Mouse (Mus musculus) hindbrain, postnatal 0 days (tissue): ENCODE measurements around the gene Uncx. TPM values are rescaled to one million over a fixed set of nuclear protein-coding genes. Genes with fewer than 3 reads are reported as not detected.

ENCODE experiments used
- ATAC-seq: fragments of 200-750 bp; cut with Nextera tagmentation; 2 replicates; pipeline ENCODE4 v1.8.0; 2017; ENCODE audit warnings: mild to moderate bottlenecking, moderate TSS enrichment, moderate library complexity
- DNase-seq: peaks from one replicate; pipeline ENCODE4 v3.0.0-alpha.2; 2015; ENCODE audit warnings: low spot score
- H3K27ac ChIP-seq: fragments of 300-500 bp; sonication (generic); 2 replicates; pipeline ENCODE4 v1.5.1; 2014; ENCODE audit warnings: mild to moderate bottlenecking
- H3K27me3 ChIP-seq: fragments of 300-500 bp; sonication (generic); 2 replicates; pipeline ENCODE4 v1.6.1; 2014; ENCODE audit warnings: low read length, mixed read lengths; ENCODE audit not compliant: insufficient read depth
- H3K36me3 ChIP-seq: fragments of 300-500 bp; sonication (generic); 2 replicates; pipeline ENCODE4 v1.6.1; 2014; ENCODE audit warnings: low read length, mixed read lengths; ENCODE audit not compliant: insufficient read depth
- H3K4me1 ChIP-seq: fragments of 300-500 bp; sonication (generic); 2 replicates; pipeline ENCODE4 v1.6.1; 2014; ENCODE audit warnings: antibody characterized with exemption, low read length, mixed read lengths; ENCODE audit not compliant: insufficient read depth
- H3K4me2 ChIP-seq: fragments of 300-500 bp; sonication (generic); 2 replicates; pipeline ENCODE4 v1.6.1; 2014; ENCODE audit warnings: low read depth, mild to moderate bottlenecking, low read length, moderate library complexity, mixed read lengths
- H3K4me3 ChIP-seq: fragments of 300-500 bp; sonication (generic); 2 replicates; pipeline ENCODE4 v1.5.1; 2014; ENCODE audit warnings: low read length
- H3K9ac ChIP-seq: fragments of 300-500 bp; sonication (generic); replicated peaks from 2 replicates; pipeline ENCODE4 v1.6.1; 2014; ENCODE audit warnings: mild to moderate bottlenecking, low read length, moderate library complexity, mixed read lengths
- H3K9me3 ChIP-seq: fragments of 300-500 bp; sonication (generic); 2 replicates; pipeline ENCODE4 v1.6.1; 2016; ENCODE audit warnings: low read length, mixed read lengths
- CTCF ChIP-seq: IDR thresholded peaks from 2 replicates; pipeline ENCODE4 v1.5.1; 2016; ENCODE audit warnings: antibody characterized with exemption, control low read depth, low read depth
- WGBS: fragments of 180-500 bp; shearing (Covaris S2); extraction: QIAGEN DNeasy Blood & Tissue Kit; methylation state at CpG from one replicate; pipeline ENCODE4 v1.1.7; 2014; 5-methylcytosine and 5-hydroxymethylcytosine counted together
- polyA plus RNA-seq: library from polyadenylated mRNA; unstranded; fragments of >200 nt; fragmentation: Nextera tagmentation; extraction: Ambion mirVana; gene quantifications from 2 replicates; pipeline ENCODE4 v1.2.1, GENCODE M21; 2015
- total RNA-seq: library from RNA; depleted of rRNA; stranded (reverse); fragments of >200 nt; gene quantifications from 2 replicates; pipeline ENCODE4 v1.2.3, GENCODE M21; 2014

Gene Uncx
- total and polyA plus RNA-seq, 2 experiments from 2014 or later = 30.6 to 31.3 TPM

DNA sequence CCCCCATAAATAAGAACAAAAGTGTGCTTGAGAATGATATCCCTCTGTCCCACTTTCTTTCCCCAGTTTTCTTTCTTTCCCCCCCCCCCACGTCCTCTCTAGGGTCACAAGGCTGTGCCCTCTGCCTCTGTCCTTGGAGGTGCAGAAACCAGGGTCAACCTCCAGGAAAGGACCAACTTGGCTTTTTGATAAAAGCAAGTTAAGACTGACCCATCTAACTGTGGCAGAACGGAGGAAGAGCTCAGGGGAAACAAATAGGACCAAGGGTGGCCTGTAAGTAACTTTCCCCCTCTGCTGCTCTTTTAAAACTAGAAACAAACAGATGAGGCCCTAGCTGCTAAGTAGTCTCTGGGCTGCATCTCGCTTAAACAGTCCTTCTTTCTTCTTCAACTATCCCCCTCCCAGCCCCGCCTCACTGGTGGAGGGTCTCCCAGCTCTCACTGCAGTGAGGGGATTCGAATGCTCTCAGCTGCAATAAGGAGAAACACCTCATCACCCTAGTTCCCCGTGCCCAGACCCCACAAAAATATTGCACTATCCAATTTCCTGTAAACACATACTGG, 12.9 kb downstream of the Uncx start:
- Histone ChIP-seq H3K4me1 (peaks cover 24% of the 10 kb centered on the region), H3K9ac (no peak overlapping the region), H3K9me3 (no peaks in the 10 kb centered on the region), H3K27ac (no peak overlapping the region), H3K4me2 (no peak overlapping the region), H3K27me3 (0 out of 2 replicates have a peak, but pooled peaks cover 15% of the 10 kb centered on the region), H3K4me3 (no peak overlapping the region), H3K36me3 (no peaks in the 10 kb centered on the region)
- TF ChIP-seq CTCF = no peak
- DNase-seq (no peak), ATAC-seq (no peak)
- 20% methylated on average over 6 of the region's 6 CpGs for WGBS

- H3K4me2 ChIP-seq = no peak overlapping the region
- H3K36me3 ChIP-seq = no peaks in the 10 kb centered on the region
- DNase-seq (no peak), ATAC-seq (no peak)
- 11% methylated on average over 10 of the region's 10 CpGs for WGBS
- 0 out of 2 replicates have a peak, but pooled peaks cover 13% of the 10 kb centered on the region for H3K27me3 ChIP-seq
- no peaks in the 10 kb centered on the region for H3K9me3 ChIP-seq
- H3K9ac ChIP-seq = no peak overlapping the region
- no peak overlapping the region for H3K4me3 ChIP-seq
- no peak overlapping the region for H3K27ac ChIP-seq
- peaks cover 24% of the 10 kb centered on the region for H3K4me1 ChIP-seq
- no peak for TF ChIP-seq CTCF
Measured at GRCm38 (mm10) chr5:139557079-139557478, 13.8 kb downstream of the Uncx start.

DNA sequence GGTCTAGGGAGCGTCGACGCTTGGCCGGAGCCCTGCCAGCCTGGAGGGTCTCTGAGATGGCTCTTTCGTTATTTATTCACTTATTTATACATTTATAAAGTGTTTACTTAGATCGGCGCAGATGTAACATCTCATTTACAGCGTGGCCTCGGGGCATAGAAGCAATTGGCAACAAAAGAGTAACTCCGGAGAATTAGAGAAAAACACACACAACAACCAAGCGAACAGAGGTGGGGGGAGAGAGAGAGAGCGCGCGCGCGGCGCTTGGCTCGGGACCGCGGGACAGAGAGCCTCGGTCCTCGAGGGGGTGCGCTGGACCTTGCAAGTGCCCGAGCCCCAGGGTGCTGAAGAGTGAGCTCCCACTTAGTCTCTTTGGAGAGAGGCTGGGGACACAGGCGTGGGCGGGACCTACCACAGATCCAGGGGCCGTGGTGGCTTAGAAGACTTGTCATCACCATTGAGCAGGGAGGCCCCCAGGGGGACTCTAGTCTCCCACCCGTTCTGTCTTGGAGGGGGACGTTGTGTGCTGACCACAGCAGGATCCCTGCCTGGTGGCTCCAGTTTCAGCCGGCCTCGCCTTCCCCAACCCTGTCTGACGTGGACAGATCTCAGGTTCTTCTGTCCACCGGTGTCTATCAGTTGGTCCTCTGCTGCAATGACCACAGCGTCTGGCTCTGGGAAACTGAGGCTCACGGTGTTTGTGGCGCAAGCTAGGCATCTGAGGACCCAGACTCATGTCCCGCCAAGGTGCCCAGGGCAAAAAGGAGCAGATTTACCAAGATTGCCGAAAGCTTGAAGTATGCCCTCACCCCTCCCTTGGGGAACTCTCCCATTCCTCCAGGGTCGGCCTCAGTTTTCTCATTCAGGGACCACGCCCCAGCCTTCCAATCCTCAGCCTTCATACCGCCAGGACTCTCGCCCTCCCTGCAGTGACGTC, 14.5 kb downstream of the Uncx start:
- H3K9me3 ChIP-seq = no peaks in the 10 kb centered on the region
- DNase-seq (no peak), ATAC-seq (peak; percentile 42)
- H3K4me3 ChIP-seq = peak overlapping the region; percentile 17; the same call in 1 of the 2 replicates
- peaks cover 20% of the 10 kb centered on the region for H3K4me1 ChIP-seq
- H3K9ac ChIP-seq = peak overlapping the region; percentile 30; the same call in 1 of the 2 replicates
- H3K4me2 ChIP-seq = peak overlapping the region; percentile 41
- H3K27me3 ChIP-seq = 0 out of 2 replicates have a peak, but pooled peaks cover 5% of the 10 kb centered on the region
- 4% methylated on average over 43 of the region's 43 CpGs for WGBS
- H3K27ac ChIP-seq = peak overlapping the region; percentile 64; the same call in 1 of the 2 replicates
- no peak for TF ChIP-seq CTCF
- no peaks in the 10 kb centered on the region for H3K36me3 ChIP-seq

- Histone ChIP-seq H3K4me3 (peak overlapping the region; percentile 17; the same call in 1 of the 2 replicates), H3K4me2 (peak overlapping the region; percentile 41), H3K27ac (peak overlapping the region; percentile 64; the same call in 1 of the 2 replicates), H3K9me3 (no peaks in the 10 kb centered on the region), H3K4me1 (peaks cover 20% of the 10 kb centered on the region), H3K27me3 (peaks cover 9% of the 10 kb centered on the region; the same call in 1 of the 2 replicates), H3K9ac (peak overlapping the region; percentile 30; the same call in 1 of the 2 replicates), H3K36me3 (no peaks in the 10 kb centered on the region)
- under 1% methylated on average over 15 of the region's 16 CpGs for WGBS
- ATAC-seq = peak; percentile 76
- TF ChIP-seq CTCF = no peak
- peak; percentile 87 for DNase-seq
Measured at GRCm38 (mm10) chr5:139558468-139558804, 15.1 kb downstream of the Uncx start.

- H3K4me1 ChIP-seq = peaks cover 20% of the 10 kb centered on the region
- peak; percentile 65 for ATAC-seq
Measured at GRCm38 (mm10) chr5:139558917-139559660, 15.8 kb downstream of the Uncx start.

DNA sequence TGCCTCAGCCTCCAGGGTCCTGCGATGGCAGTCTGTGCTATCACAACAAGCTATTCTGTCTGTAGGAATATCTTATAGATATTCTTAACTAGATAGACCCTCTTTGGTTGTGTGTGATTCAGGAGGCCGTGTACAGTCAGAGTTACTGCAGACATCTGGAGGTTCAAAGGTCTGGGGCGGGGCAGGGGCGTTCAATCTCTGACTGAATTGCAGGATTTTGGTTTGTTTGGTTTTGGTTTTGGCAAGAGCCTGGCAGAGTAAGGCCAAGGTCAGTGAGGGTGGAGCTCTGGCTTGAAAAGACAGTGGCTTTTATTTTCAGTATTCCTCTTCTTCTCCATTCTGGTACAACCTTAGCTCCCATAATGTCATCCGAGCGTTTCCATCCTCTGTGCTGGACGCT, 16.5 kb downstream of the Uncx start:
- Histone ChIP-seq H3K9ac (no peak overlapping the region), H3K27me3 (peaks cover 9% of the 10 kb centered on the region; the same call in 1 of the 2 replicates), H3K9me3 (no peaks in the 10 kb centered on the region), H3K36me3 (no peaks in the 10 kb centered on the region), H3K27ac (no peak overlapping the region), H3K4me3 (no peak overlapping the region), H3K4me1 (peaks cover 17% of the 10 kb centered on the region), H3K4me2 (no peak overlapping the region)
- no peak for ATAC-seq
- WGBS = 53% methylated on average over 7 of the region's 7 CpGs
- no peak for TF ChIP-seq CTCF
- DNase-seq = no peak

More at GRCm38 (mm10) chr5:139558917-139559660, 15.8 kb downstream of the Uncx start:
- no peak for TF ChIP-seq CTCF
- no peaks in the 10 kb centered on the region for H3K9me3 ChIP-seq
- H3K36me3 ChIP-seq = no peaks in the 10 kb centered on the region
- WGBS = 13% methylated on average over 12 of the region's 12 CpGs
- peaks cover 10% of the 10 kb centered on the region; the same call in 1 of the 2 replicates for H3K27me3 ChIP-seq
- DNase-seq = no peak
- peak overlapping the region; percentile 41; the same call in 1 of the 2 replicates for H3K4me2 ChIP-seq
- no peak overlapping the region for H3K4me3 ChIP-seq
- H3K27ac ChIP-seq = peak overlapping the region; percentile 41; the same call in 1 of the 2 replicates
- H3K9ac ChIP-seq = no peak overlapping the region
